Mouse (Mus musculus): ENCODE measurements around the gene Dcdc2b. TPM values are rescaled to one million over a fixed set of nuclear protein-coding genes. Genes with fewer than 3 reads are reported as not detected.

Dcdc2b gene
- polyA plus RNA-seq, 1 experiment from 2014 or later: 1.7 TPM

DNA sequence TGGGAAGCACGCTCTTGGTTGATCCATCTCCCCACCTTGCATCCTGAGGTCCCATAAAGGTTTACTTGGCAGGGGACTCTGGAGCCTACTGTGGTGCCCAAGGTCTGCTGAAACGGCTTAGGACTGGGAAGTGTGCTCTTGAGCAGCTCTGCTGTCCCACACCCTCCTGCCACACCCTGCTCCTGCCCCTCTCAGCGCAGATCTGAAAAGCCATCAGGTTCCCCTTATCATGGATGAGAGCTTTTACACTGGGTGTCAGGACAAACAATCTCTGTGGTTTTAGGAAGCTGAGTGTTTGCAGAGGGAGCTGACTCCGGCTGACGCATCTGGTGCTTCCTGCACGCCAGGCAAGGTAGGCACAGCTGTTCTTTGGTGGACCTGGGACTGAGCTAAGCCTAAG, 19.8 kb upstream of the Dcdc2b start:
- peaks cover 94% of the 10 kb centered on the region for H3K36me3 ChIP-seq
- whole genome bisulfite sequencing: 93% methylated on average over 6 of the region's 6 CpGs
- H3K4me3 ChIP-seq: no peak overlapping the region
- no peak for ATAC-seq (replicated peaks; ENCODE audit: insufficient number of reproducible peaks, insufficient read depth, low FRiP score, low read depth)
- peaks cover 22% of the 10 kb centered on the region for H3K4me1 ChIP-seq (replicated peaks)
- no peaks in the 10 kb centered on the region for H3K27me3 ChIP-seq
- H3K9me3 ChIP-seq (replicated peaks): no peaks in the 10 kb centered on the region
- no peak overlapping the region for H3K27ac ChIP-seq
- no peak overlapping the region for H3K4me2 ChIP-seq
- no peak overlapping the region for H3K9ac ChIP-seq

DNA sequence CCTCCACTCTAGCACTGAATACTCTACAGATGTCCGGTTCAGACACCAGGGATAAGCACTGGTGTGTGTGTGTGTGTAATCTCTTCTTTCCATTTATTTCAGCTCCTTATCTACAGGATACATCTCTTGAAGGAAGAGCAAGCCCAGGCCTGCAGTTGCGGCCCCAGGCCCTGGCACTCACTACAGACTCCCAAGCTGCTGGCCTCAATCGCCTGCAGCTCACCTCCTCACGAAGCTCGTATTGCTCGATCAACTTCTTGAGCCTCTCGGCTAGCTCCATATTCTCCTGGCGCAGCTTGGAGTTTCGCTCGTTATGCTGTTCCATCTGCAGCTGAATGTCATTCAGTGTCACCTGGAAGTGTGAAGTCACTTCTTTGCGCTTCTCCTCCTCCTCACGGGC, 17.8 kb upstream of the Dcdc2b start:
- H3K27me3 ChIP-seq: no peaks in the 10 kb centered on the region
- no peak overlapping the region for H3K4me2 ChIP-seq
- WGBS: 88% methylated on average over 12 of the region's 12 CpGs
- peaks cover 8% of the 10 kb centered on the region for H3K4me1 ChIP-seq (replicated peaks)
- no peak overlapping the region for H3K27ac ChIP-seq
- ATAC-seq (replicated peaks; ENCODE audit: insufficient number of reproducible peaks, insufficient read depth, low FRiP score, low read depth): no peak
- no peaks in the 10 kb centered on the region for H3K9me3 ChIP-seq (replicated peaks)
- H3K4me3 ChIP-seq: no peak overlapping the region
- no peak overlapping the region for H3K9ac ChIP-seq
- peaks cover 98% of the 10 kb centered on the region for H3K36me3 ChIP-seq

- no peaks in the 10 kb centered on the region for H3K9me3 ChIP-seq (replicated peaks)
- peaks cover 94% of the 10 kb centered on the region for H3K36me3 ChIP-seq
- H3K4me2 ChIP-seq: no peak overlapping the region
- H3K9ac ChIP-seq: no peak overlapping the region
- 75% methylated on average over 4 of the region's 4 CpGs for WGBS
- no peak for ATAC-seq (replicated peaks; ENCODE audit: insufficient number of reproducible peaks, insufficient read depth, low FRiP score, low read depth)
- no peak overlapping the region for H3K4me3 ChIP-seq
- H3K4me1 ChIP-seq (replicated peaks): peaks cover 8% of the 10 kb centered on the region; the same call in 1 of the 2 replicates
- no peak overlapping the region for H3K27ac ChIP-seq
- H3K27me3 ChIP-seq: no peaks in the 10 kb centered on the region
These were observed 16.9 kb upstream of the Dcdc2b start for GRCm38 (mm10) chr4:129630944-129631343.

GRCm38 (mm10) chr4:129626035-129626434, 12.0 kb upstream of the Dcdc2b start:
- Histone ChIP-seq H3K4me1 (replicated peaks) (peaks cover 34% of the 10 kb centered on the region), H3K9me3 (replicated peaks) (no peaks in the 10 kb centered on the region), H3K4me3 (no peak overlapping the region), H3K27me3 (no peaks in the 10 kb centered on the region), H3K27ac (no peak overlapping the region), H3K4me2 (no peak overlapping the region), H3K9ac (no peak overlapping the region), H3K36me3 (peaks cover 45% of the 10 kb centered on the region)
- 74% methylated on average over 6 of the region's 6 CpGs for WGBS
- ATAC-seq (replicated peaks; ENCODE audit: insufficient number of reproducible peaks, insufficient read depth, low FRiP score, low read depth): no peak

DNA sequence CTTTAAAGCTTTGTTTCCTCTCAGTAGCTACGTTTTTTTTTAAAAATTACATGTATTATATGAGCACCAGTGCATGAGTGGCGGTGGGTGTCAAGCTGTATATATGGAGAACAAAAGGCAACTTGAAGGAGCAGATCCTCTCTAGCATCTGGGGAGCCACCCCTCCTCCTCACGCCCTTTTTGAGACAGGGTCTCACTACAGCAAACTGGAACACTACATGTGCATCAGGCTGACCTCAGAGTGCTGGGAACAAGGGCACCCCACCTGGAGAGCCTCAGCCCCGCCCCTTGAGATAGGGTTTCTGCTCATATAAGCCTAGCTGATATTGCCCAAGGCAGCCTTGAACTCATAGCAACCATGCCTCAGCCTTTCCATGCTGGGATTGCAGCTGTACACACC, 11.4 kb upstream of the Dcdc2b start:
- 49% methylated on average over 4 of the region's 4 CpGs for WGBS
- 0 out of 2 replicates have a peak overlapping the region, but pooled peaks have one; percentile 84 for H3K9ac ChIP-seq
- H3K4me3 ChIP-seq: no peak overlapping the region
- ATAC-seq (replicated peaks; ENCODE audit: insufficient number of reproducible peaks, insufficient read depth, low FRiP score, low read depth): no peak
- H3K4me1 ChIP-seq (replicated peaks): peaks cover 38% of the 10 kb centered on the region
- H3K27ac ChIP-seq: peak overlapping the region; percentile 89
- peaks cover 40% of the 10 kb centered on the region for H3K36me3 ChIP-seq
- no peaks in the 10 kb centered on the region for H3K9me3 ChIP-seq (replicated peaks)
- peak overlapping the region; percentile 87 for H3K4me2 ChIP-seq
- H3K27me3 ChIP-seq: no peaks in the 10 kb centered on the region

- H3K9me3 ChIP-seq (replicated peaks): no peaks in the 10 kb centered on the region
- H3K36me3 ChIP-seq: peaks cover 35% of the 10 kb centered on the region
- peaks cover 38% of the 10 kb centered on the region for H3K4me1 ChIP-seq (replicated peaks)
- H3K27me3 ChIP-seq: no peaks in the 10 kb centered on the region
- no peak for ATAC-seq (replicated peaks; ENCODE audit: insufficient number of reproducible peaks, insufficient read depth, low FRiP score, low read depth)
- peak overlapping the region; percentile 87 for H3K4me2 ChIP-seq
- H3K4me3 ChIP-seq: peak overlapping the region; percentile 77
- WGBS: 1% methylated on average over 6 of the region's 6 CpGs
- peak overlapping the region; percentile 84 for H3K9ac ChIP-seq
- H3K27ac ChIP-seq: peak overlapping the region; percentile 89
These were observed 10.9 kb upstream of the Dcdc2b start for GRCm38 (mm10) chr4:129625029-129625370.

GRCm38 (mm10) chr4:129624281-129625028, 10.4 kb upstream of the Dcdc2b start:
- peak overlapping the region; percentile 89 for H3K27ac ChIP-seq
- H3K9ac ChIP-seq: peak overlapping the region; percentile 84
- peak overlapping the region; percentile 87 for H3K4me2 ChIP-seq
- ATAC-seq (replicated peaks; ENCODE audit: insufficient number of reproducible peaks, insufficient read depth, low FRiP score, low read depth): peak; percentile 89
- peaks cover 38% of the 10 kb centered on the region for H3K4me1 ChIP-seq (replicated peaks)
- H3K36me3 ChIP-seq: peaks cover 31% of the 10 kb centered on the region
- peak overlapping the region; percentile 77 for H3K4me3 ChIP-seq
- under 1% methylated on average over 18 of the region's 18 CpGs for WGBS
- H3K27me3 ChIP-seq: no peaks in the 10 kb centered on the region
- H3K9me3 ChIP-seq (replicated peaks): no peaks in the 10 kb centered on the region

DNA sequence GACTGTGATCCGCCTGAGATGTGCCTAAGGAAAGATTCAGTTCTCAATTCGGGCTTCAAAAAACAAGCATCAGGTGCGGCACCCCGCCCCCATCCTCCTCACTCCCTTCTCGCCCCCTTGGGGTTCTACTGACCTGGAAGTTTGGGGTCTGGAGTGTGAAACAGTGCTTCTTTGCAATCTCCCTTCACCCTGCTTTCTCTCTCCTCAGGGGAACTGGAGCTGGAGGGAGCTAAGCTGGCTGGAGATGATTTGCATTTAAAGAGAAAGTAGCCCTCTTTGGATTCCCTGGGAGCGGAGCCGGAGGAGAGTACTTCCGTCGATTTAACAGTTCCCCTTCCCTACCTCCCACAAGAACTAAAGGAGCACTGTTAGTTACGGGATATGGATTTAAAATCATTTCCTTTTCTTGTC, 9.6 kb upstream of the Dcdc2b start, which contains the start of gene Ccdc28b:
Gene Ccdc28b (minus strand): TSS at position 267 of the 411 bp plus-strand sequence.
- peaks cover 23% of the 10 kb centered on the region for H3K36me3 ChIP-seq
- H3K4me2 ChIP-seq: peak within 1 kb of the TSS; percentile 87
- no peaks in the 10 kb centered on the region for H3K27me3 ChIP-seq
- 0% methylated on average over 10 of the region's 10 CpGs for WGBS
- peak within 1 kb of the TSS; percentile 89 for H3K27ac ChIP-seq
- H3K9me3 ChIP-seq (replicated peaks): no peaks in the 10 kb centered on the region
- peak within 1 kb of the TSS; percentile 84 for H3K9ac ChIP-seq
- ATAC-seq (replicated peaks; ENCODE audit: insufficient number of reproducible peaks, insufficient read depth, low FRiP score, low read depth): peak; percentile 33
- peaks cover 42% of the 10 kb centered on the region for H3K4me1 ChIP-seq (replicated peaks)
- peak within 1 kb of the TSS; percentile 77 for H3K4me3 ChIP-seq

DNA sequence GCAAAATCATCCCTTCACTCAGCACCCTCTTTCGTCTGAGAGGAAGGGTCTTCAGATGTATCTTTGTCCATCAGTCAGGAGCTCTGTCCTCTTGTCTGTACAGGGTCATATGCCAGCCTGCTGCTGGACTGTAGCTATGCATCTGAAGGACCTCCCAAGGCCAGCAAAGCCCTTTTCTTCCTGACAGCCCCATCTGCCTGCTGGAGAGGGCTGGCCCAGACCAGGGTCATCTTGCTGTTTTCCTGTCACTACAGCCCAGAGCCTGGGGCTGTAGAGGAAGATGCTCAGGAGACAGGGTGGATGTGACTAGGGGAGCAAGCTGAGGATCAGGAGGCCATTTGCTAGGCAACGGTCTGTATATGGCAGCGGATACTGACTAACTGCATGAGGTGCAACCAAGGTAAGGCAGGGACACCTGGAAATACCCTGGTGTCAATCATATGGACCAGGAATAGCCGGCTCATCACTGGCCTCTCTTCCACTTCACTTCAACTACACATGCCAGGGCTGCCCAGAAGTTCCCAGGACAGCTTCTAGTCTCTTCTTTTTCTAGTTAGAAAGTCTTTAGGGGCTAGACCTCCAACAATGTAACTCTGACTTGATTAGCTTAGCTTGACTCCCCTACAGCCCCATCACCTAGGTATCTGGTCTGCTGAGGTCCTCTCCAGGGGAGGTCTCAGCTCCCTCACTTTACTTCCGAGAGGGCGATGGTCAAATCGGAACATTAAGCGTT, 8.9 kb upstream of the Dcdc2b start:
- Histone ChIP-seq H3K27ac (peak overlapping the region; percentile 89), H3K27me3 (no peaks in the 10 kb centered on the region), H3K9ac (peak overlapping the region; percentile 84), H3K4me3 (peak overlapping the region; percentile 77), H3K4me2 (peak overlapping the region; percentile 87), H3K4me1 (replicated peaks) (peaks cover 48% of the 10 kb centered on the region), H3K36me3 (peaks cover 16% of the 10 kb centered on the region), H3K9me3 (replicated peaks) (no peaks in the 10 kb centered on the region)
- ATAC-seq (replicated peaks; ENCODE audit: insufficient number of reproducible peaks, insufficient read depth, low FRiP score, low read depth): no peak
- WGBS: 16% methylated on average over 8 of the region's 8 CpGs

GRCm38 (mm10) chr4:129622120-129622802, 8.2 kb upstream of the Dcdc2b start:
- 74% methylated on average over 11 of the region's 11 CpGs for WGBS

DNA sequence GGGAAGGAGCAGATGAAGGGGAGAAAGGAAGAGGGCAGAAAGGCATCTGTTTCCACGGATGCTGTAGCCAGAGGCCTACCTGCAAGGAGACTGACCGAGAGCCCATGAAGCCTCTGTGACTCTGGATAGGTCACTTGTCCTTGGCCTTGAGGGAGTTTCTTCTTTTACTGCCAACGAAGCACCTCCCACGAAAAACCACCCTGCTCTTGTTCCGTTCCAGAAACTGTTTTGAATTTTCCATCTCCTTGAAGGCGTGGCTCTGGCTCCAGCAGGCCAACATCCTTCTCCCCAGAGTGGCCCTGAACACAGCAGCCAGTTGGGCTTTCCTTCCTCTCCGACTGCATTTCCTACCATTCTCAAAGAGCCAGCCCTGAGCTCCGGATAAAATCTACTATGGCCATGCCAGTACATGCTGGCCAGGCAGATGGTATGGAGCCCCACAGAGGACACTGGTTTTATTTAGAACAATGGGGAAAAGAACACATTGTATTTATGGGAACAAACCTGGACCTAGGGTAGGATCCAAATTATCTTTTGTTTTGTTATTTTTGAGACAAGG, 7.3 kb upstream of the Dcdc2b start:
- Histone ChIP-seq H3K27ac (peak overlapping the region; percentile 78), H3K4me1 (replicated peaks) (peaks cover 57% of the 10 kb centered on the region), H3K9me3 (replicated peaks) (no peaks in the 10 kb centered on the region), H3K4me3 (peak overlapping the region; percentile 9; the same call in 1 of the 2 replicates), H3K9ac (peak overlapping the region; percentile 32; the same call in 1 of the 2 replicates), H3K4me2 (peak overlapping the region; percentile 29), H3K27me3 (no peaks in the 10 kb centered on the region), H3K36me3 (peaks cover 5% of the 10 kb centered on the region)
- WGBS: 65% methylated on average over 8 of the region's 8 CpGs
- ATAC-seq (replicated peaks; ENCODE audit: insufficient number of reproducible peaks, insufficient read depth, low FRiP score, low read depth): 0 out of 2 replicates have a peak, but pooled peaks have one; percentile 8

More at GRCm38 (mm10) chr4:129622120-129622802, 8.2 kb upstream of the Dcdc2b start:
- no peaks in the 10 kb centered on the region for H3K9me3 ChIP-seq (replicated peaks)
- no peak for ATAC-seq (replicated peaks; ENCODE audit: insufficient number of reproducible peaks, insufficient read depth, low FRiP score, low read depth)
- H3K36me3 ChIP-seq: peaks cover 9% of the 10 kb centered on the region
- peak overlapping the region; percentile 78 for H3K27ac ChIP-seq
- peak overlapping the region; percentile 77; the same call in 1 of the 2 replicates for H3K4me3 ChIP-seq
- H3K9ac ChIP-seq: peak overlapping the region; percentile 84; the same call in 1 of the 2 replicates
- H3K4me2 ChIP-seq: peak overlapping the region; percentile 87
- H3K4me1 ChIP-seq (replicated peaks): peaks cover 55% of the 10 kb centered on the region
- no peaks in the 10 kb centered on the region for H3K27me3 ChIP-seq

Data from heart, embryonic 15.5 days (tissue).